ENCODE assay signal across 25 mouse cellular contexts in genomic region chr17:62253448-62253847, GRCm38 (mm10).
DNase-seq lines count a peak whose midpoint lies in the region; ATAC-seq and TF ChIP-seq lines count a peak whose summit lies in the region.
"Had no signal": no experiment of that assay in that cellular context is flagged by ENCODE, and none has a peak within 500 bp of the region (broad histone marks: within the 10 kb centered on the region; RNA-seq: fewer than 3 reads in every experiment).

No protein-coding gene starts in this region.

- TF ChIP-seq POLR2A in heart, adult 2 months (IDR thresholded peaks at IDR 0.05; ENCODE audit: insufficient read depth, low read depth, low read length) = no peak

- no peak overlapping the region for H3K4me2 ChIP-seq in heart, embryonic 12.5 days
- peak overlapping the region; percentile 31; the same call in 1 of the 2 replicates for H3K4me2 ChIP-seq in heart, embryonic 13.5 days
- H3K4me2 ChIP-seq in heart, embryonic 16.5 days (ENCODE audit: low read depth, low read length) = peak overlapping the region; percentile 20; the same call in 1 of the 2 replicates
- H3K4me2 ChIP-seq: embryonic facial prominence, embryonic 12.5 days; forebrain, embryonic 13.5 days had no signal

- ATAC-seq in heart, embryonic 12.5 days (ENCODE audit: insufficient number of reproducible peaks, low FRiP score) = no peak
- ATAC-seq in heart, embryonic 13.5 days (ENCODE audit: extremely low read depth, insufficient number of reproducible peaks, low FRiP score, low TSS enrichment) = no peak
- ATAC-seq in heart, embryonic 16.5 days (replicated peaks; ENCODE audit: extremely low read depth, insufficient read depth, low FRiP score) = peak; percentile 78; the same call in 1 of the 2 replicates
- ATAC-seq: activated CD4-positive, CD25-positive, alpha-beta regulatory T cell, adult 4 months; CD4-positive, CD25-positive, alpha-beta regulatory T cell, adult 4 months; forebrain, embryonic 13.5 days; Patski had no signal

- H3K36me3 ChIP-seq in heart, embryonic 10.5 days = no peaks in the 10 kb centered on the region
- no peaks in the 10 kb centered on the region for H3K36me3 ChIP-seq in heart, embryonic 12.5 days
- no peaks in the 10 kb centered on the region for H3K36me3 ChIP-seq in heart, embryonic 13.5 days
- no peaks in the 10 kb centered on the region for H3K36me3 ChIP-seq in heart, adult 2 months (ENCODE audit: control insufficient read depth, insufficient read depth, low read length)
- no peaks in the 10 kb centered on the region for H3K36me3 ChIP-seq in heart, embryonic 16.5 days (ENCODE audit: control insufficient read depth, insufficient read depth)
- H3K36me3 ChIP-seq: embryonic facial prominence, embryonic 10.5 days; embryonic facial prominence, embryonic 12.5 days; G1E had no signal

- H3K27me3 ChIP-seq in heart, embryonic 10.5 days (ENCODE audit: insufficient read depth, poor library complexity, severe bottlenecking) = no peaks in the 10 kb centered on the region
- H3K27me3 ChIP-seq in heart, embryonic 12.5 days (replicated peaks) = no peaks in the 10 kb centered on the region
- no peaks in the 10 kb centered on the region for H3K27me3 ChIP-seq in heart, embryonic 13.5 days (replicated peaks)
- no peaks in the 10 kb centered on the region for H3K27me3 ChIP-seq in heart, adult 2 months (ENCODE audit: control insufficient read depth, insufficient read depth, low read length)
- H3K27me3 ChIP-seq in heart, embryonic 16.5 days (ENCODE audit: control insufficient read depth, insufficient read depth, low read length) = no peaks in the 10 kb centered on the region
- H3K27me3 ChIP-seq: CH12.LX; embryonic facial prominence, embryonic 12.5 days; forebrain, embryonic 13.5 days had no signal

- peaks cover 4% of the 10 kb centered on the region; the same call in 1 of the 2 replicates for H3K4me1 ChIP-seq in heart, embryonic 10.5 days
- peaks cover 10% of the 10 kb centered on the region; the same call in 1 of the 2 replicates for H3K4me1 ChIP-seq in heart, embryonic 12.5 days (replicated peaks)
- peaks cover 8% of the 10 kb centered on the region for H3K4me1 ChIP-seq in heart, embryonic 13.5 days
- no peaks in the 10 kb centered on the region for H3K4me1 ChIP-seq in heart, adult 2 months (ENCODE audit: control insufficient read depth, insufficient read depth, low read length)
- H3K4me1 ChIP-seq in heart, embryonic 16.5 days (ENCODE audit: control insufficient read depth, insufficient read depth, low read length) = peaks cover 5% of the 10 kb centered on the region
- H3K4me1 ChIP-seq: embryonic facial prominence, embryonic 10.5 days; embryonic facial prominence, embryonic 12.5 days; forebrain, embryonic 13.5 days had no signal

- intact Hi-C loops in heart, adult 2 months (cut with DNase I) = no loop called here
- intact Hi-C loops in heart, postnatal 10 days (cut with DNase I) = no loop called here
- intact Hi-C loops in heart, postnatal 36 days (cut with DNase I) = no loop called here

- WGBS in heart, embryonic 10.5 days = 30% methylated on average over 3 of the region's 3 CpGs
- 21% methylated on average over 3 of the region's 3 CpGs for WGBS in heart, embryonic 12.5 days
- 21% methylated on average over 3 of the region's 3 CpGs for WGBS in heart, embryonic 13.5 days
- 26% methylated on average over 3 of the region's 3 CpGs for WGBS in heart, adult 2 months
- 19% methylated on average over 3 of the region's 3 CpGs for WGBS in heart, embryonic 16.5 days

- H3K79me2 ChIP-seq in heart, adult 2 months (replicated peaks; ENCODE audit: control insufficient read depth, insufficient read depth, low read length) = no peaks in the 10 kb centered on the region

- no peak overlapping the region for H3K9ac ChIP-seq in heart, embryonic 12.5 days
- no peak overlapping the region for H3K9ac ChIP-seq in heart, embryonic 13.5 days
- H3K9ac ChIP-seq in heart, adult 2 months (ENCODE audit: low read depth, low read length) = no peak overlapping the region
- no peak overlapping the region for H3K9ac ChIP-seq in heart, embryonic 16.5 days (ENCODE audit: low read length)
- H3K9ac ChIP-seq: embryonic facial prominence, embryonic 12.5 days; forebrain, embryonic 13.5 days had no signal

- peak overlapping the region; percentile 16; the same call in 1 of the 2 replicates for H3K27ac ChIP-seq in heart, embryonic 10.5 days
- no peak overlapping the region for H3K27ac ChIP-seq in heart, embryonic 12.5 days (ENCODE audit: poor library complexity, severe bottlenecking)
- peak overlapping the region; percentile 42; the same call in 1 of the 2 replicates for H3K27ac ChIP-seq in heart, embryonic 13.5 days (replicated peaks)
- H3K27ac ChIP-seq in heart, adult 2 months = no peak overlapping the region
- peak overlapping the region; percentile 17; the same call in 1 of the 2 replicates for H3K27ac ChIP-seq in heart, embryonic 16.5 days (ENCODE audit: low read length)
- H3K27ac ChIP-seq: embryonic facial prominence, embryonic 10.5 days; embryonic facial prominence, embryonic 12.5 days; forebrain, embryonic 13.5 days had no signal

- no peaks in the 10 kb centered on the region for H3K9me3 ChIP-seq in heart, embryonic 10.5 days
- H3K9me3 ChIP-seq in heart, embryonic 12.5 days (replicated peaks) = no peaks in the 10 kb centered on the region
- no peaks in the 10 kb centered on the region for H3K9me3 ChIP-seq in heart, embryonic 13.5 days
- H3K9me3 ChIP-seq in heart, embryonic 16.5 days (replicated peaks; ENCODE audit: control insufficient read depth, low read length) = no peaks in the 10 kb centered on the region
- H3K9me3 ChIP-seq: embryonic facial prominence, embryonic 10.5 days; embryonic facial prominence, embryonic 12.5 days; forebrain, embryonic 13.5 days; G1E had no signal

- TF ChIP-seq CTCF in heart, adult 2 months (IDR thresholded peaks at IDR 0.05) = no peak

- no peak for DNase-seq in heart, embryonic 10.5 days (ENCODE audit: low spot score)
- no peak for DNase-seq in heart, adult 2 months
- no peak for DNase-seq in heart, adult 9 months (ENCODE audit: low spot score in 2 of 2)
- peak; percentile 3 to 4 for DNase-seq in heart, postnatal 10 days
- no peak for DNase-seq in heart, postnatal 36 days
- DNase-seq: adrenal gland, adult 8-10 months; adrenal gland, postnatal 14 days; adrenal gland, postnatal 36 days; B cell, adult 2 months; cerebellum, adult 11-12 months; cerebellum, adult 2 months; cerebellum, adult 9-10 months; cerebellum, postnatal 10 days; cerebellum, postnatal 25 days had no signal

- H3K4me3 ChIP-seq in heart, embryonic 10.5 days = no peak overlapping the region
- no peak overlapping the region for H3K4me3 ChIP-seq in heart, embryonic 12.5 days
- H3K4me3 ChIP-seq in heart, embryonic 13.5 days = no peak overlapping the region
- H3K4me3 ChIP-seq in heart, adult 2 months = no peak overlapping the region
- no peak overlapping the region for H3K4me3 ChIP-seq in heart, embryonic 16.5 days (ENCODE audit: low read length)
- H3K4me3 ChIP-seq: embryonic facial prominence, embryonic 10.5 days; embryonic facial prominence, embryonic 12.5 days; forebrain, embryonic 13.5 days had no signal

- no peak for TF ChIP-seq EP300 in heart, adult 2 months (IDR thresholded peaks at IDR 0.05; ENCODE audit: insufficient read depth, low read depth, low read length)

Comparison
In these comparisons a context has a peak if more than half of its experiments do, and no peak if none do; other contexts are left out.
1. DNase-seq: peak in heart, postnatal 10 days (2 of 2); none in heart, embryonic 10.5 days (single experiment), heart, adult 2 months (0 of 2), heart, adult 9 months (0 of 2) and heart, postnatal 36 days (0 of 2).
2. H3K27ac ChIP-seq: peak in heart, embryonic 10.5 days (single experiment), heart, embryonic 13.5 days (single experiment) and heart, embryonic 16.5 days (single experiment); none in heart, embryonic 12.5 days (single experiment) and heart, adult 2 months (single experiment).